Mouse (Mus musculus) spleen, postnatal 10 days (tissue): ENCODE measurements around the gene F7.
"Not testable (repeated sequence)": the region's sequence is repeated elsewhere in the genome, so short reads cannot be mapped to it uniquely, and the experiment has no call there.

Source experiments
- DNase-seq, 2 experiments: peaks; one replicate each; pipeline ENCODE4 v3.0.0; 2021 to 2022; ENCODE audit warnings: low spot score in 2 of 2

Gene F7

DNA sequence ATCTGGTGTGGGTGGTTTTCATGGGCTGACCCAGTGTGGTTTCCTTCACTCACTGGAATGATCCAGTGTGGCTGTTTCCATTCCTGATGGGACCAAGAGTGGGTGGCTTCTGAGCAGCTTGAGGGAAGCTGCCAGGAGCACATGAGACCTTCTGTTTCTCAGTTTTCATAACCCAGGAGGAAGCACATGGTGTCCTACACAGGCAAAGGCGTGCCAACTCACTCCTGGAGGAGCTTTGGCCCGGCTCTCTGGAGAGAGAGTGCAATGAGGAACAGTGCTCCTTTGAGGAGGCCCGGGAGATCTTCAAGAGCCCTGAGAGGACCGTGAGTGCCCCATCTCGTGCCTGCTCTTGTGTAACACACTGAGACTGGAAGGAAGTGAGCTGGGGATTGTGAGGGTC, 2.6 kb downstream of the F7 start:
- DNase-seq, result no peak

DNA sequence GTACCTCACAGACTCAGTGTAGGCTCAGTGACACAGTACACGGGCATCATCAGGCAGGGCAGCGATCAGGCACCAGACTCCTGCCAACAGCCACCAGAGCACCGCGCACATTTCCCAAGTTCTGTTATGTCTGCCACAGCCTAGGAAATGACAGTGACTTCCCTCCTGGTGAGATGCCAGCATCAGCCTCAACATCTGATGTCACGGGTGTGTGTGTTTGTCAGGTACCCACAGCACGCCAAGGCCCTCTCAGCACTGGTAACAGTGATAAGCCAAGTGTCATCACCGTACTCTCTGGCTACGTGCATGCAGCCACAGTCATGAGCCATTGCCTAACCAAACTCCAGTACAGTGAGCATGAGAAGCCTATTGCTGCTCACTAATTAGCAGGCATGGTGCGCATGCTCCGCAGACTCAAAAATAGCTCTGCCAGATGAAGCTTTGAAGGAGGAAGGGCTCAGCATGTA, 10.5 kb downstream of the F7 start:
- no peak for DNase-seq

DNA sequence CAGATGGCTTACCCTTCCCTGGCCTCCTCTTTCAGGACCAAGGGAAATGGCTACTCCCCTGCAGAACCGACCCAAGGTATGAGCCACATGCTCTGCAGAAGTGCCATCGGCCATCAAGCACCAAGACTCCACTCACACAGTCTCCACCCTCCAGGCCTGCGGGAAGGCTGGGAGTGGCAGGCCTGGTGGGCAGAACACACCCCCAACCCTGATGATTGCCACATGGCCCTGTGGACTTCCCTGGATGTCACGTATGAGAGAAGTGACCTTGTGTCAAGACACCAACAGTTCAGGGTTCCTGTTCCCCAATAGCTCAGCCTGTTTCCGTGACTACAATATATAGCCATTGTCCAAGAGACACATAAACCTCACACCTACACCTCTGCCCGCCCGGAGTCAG, 11.2 kb downstream of the F7 start, which contains the start of gene F10:
TSS of gene F10 (plus strand) at position 294 of the 400 bp plus-strand sequence.
- DNase-seq, result no peak

GRCm38 (mm10) chr8:13037569-13037968, 11.7 kb downstream of the F7 start:
- no peak for DNase-seq

- DNase-seq, result no peak
Observed at GRCm38 (mm10) chr8:13039054-13039453, 13.2 kb downstream of the F7 start.

- DNase-seq, result no peak
Observed at GRCm38 (mm10) chr8:13041459-13041858, 15.6 kb downstream of the F7 start.

DNA sequence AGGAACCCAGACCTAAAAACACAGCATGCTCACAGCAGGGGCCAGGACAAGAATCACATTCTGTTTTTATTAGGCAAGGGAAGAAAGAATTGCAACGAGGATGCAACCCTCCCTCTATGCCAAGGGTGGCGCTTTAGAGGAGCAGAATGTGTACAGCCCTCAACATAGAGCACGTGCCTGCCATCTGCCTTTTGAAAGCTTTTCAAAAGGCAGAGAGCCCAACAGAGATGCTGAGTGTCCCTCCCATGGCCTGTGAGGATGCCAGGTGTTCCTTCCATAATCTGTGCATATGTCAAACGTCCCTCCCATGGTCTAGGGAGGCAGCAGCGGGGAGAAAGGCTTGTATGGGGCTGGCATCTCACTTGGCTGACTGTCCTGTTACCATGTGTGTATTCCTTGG, 21.8 kb downstream of the F7 start:
- no peak for DNase-seq

GRCm38 (mm10) chr8:13050550-13050949, 24.7 kb downstream of the F7 start:
- DNase-seq, result no peak

DNA sequence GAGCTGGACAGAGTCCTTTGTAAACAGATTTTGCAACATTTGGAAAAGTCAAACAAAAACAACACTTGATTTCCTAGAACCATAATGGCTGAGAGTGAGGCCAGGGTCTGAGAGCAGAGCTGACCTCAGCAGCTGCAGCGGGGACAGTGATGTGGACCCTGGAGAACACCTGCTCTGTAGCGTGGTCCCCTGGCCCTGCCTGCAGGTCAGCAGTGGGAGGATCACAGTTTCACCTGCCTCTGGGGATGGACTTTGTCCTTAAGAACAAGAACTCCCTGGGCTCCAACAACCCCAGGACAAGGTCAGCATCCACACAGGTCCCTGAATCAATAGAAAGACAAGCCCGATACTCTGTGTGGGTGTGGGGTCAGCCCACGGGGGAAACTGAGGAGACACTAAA, 31.5 kb downstream of the F7 start:
- DNase-seq, result no peak

DNA sequence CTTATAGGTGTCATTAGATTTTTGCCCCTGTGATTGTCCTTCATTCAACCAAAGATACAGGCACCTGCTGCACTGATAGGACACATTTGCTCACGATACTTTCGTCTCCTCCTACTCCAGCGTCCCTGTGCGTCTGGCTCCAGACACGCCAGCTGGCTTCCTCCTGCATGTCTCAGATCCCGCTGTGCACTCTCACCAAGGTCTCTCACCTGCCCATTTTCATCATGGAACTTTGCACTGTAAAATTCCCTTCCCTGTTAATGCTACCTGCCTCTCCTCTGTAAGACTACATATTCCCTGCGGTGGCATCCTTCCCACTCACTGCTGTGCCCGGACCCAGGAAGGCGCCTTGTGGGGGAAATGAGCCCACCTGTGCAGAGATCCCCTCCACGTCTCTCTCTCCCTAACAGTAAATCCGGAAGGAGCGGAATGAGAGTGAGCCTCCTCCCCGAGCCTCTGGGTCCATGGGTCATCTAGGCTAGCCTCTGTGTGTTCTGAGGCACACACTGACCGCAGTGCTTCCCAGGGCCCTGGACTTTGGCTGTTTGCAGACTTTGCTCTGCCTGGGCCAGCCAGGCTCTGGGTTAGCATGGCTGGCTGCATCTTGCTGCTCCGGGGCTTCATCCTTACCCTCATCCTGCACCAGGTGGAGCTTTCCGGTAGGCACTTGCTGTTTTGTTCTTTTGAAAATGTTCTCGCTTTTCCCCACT, 34.8 kb downstream of the F7 start, which contains the start of gene Proz:
TSS of gene Proz (plus strand) at position 474 of the 710 bp plus-strand sequence.
- no peak for DNase-seq

- no peak for DNase-seq
Observed at GRCm38 (mm10) chr8:13063112-13063511, 37.3 kb downstream of the F7 start.

GRCm38 (mm10) chr8:13073255-13073654, 47.4 kb downstream of the F7 start:
- no peak for DNase-seq

GRCm38 (mm10) chr8:13075044-13075443, 49.2 kb downstream of the F7 start:
- no peak for DNase-seq

DNA sequence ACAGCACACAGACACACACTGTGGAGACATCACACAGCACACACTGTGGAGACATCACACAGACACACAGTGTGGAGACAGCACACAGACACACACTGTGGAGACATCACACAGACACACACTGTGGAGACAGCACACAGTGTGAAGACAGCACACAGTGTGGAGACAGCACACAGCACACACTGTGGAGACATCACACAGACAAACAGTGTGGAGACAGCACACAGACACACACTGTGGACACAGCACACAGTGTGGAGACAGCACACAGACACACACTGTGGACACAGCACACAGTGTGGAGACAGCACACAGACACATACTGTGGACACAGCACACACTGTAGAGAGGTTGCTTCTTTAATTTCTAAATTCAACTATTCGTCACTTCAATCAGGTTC, 49.7 kb downstream of the F7 start:
- not testable (repeated sequence) for DNase-seq

DNA sequence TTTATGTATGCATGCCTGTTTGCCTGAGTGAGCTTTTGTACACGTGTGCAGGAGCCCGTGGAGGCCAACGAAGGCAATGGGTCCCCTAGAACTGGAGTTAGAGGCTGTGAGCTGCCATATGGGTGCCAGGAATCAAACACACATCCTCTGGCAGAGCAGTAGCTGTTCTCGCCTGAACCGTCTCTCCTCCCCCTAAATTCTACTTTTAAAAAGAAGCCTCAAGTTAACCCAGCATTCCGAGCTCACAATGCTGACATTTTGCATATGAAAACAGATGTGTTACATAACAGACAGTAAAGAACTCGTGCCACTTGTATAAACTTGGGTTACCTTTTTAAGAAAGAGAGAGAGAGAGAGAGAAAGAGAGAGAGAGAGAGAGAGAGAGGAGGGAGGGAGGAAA, 51.7 kb downstream of the F7 start:
- DNase-seq, result no peak
